Mouse (Mus musculus) cortical plate, adult 2 months (tissue): ENCODE data around the gene Snx3.

Experiments used
- CTCF ChIP-seq: fragments of 200-500 bp; IDR thresholded peaks from 2 replicates; pipeline ENCODE4 v1.5.1; 2011; ENCODE audit warnings: mild to moderate bottlenecking, control low read depth, low read length; ENCODE audit not compliant: insufficient read depth; ENCODE audit errors: extremely low read depth
- POLR2A ChIP-seq: fragments of 200-500 bp; IDR thresholded peaks from 2 replicates; pipeline ENCODE4 v1.6.1; 2011; ENCODE audit warnings: mild to moderate bottlenecking, low read length, control low read depth; ENCODE audit not compliant: insufficient read depth; ENCODE audit errors: extremely low read depth

DNA sequence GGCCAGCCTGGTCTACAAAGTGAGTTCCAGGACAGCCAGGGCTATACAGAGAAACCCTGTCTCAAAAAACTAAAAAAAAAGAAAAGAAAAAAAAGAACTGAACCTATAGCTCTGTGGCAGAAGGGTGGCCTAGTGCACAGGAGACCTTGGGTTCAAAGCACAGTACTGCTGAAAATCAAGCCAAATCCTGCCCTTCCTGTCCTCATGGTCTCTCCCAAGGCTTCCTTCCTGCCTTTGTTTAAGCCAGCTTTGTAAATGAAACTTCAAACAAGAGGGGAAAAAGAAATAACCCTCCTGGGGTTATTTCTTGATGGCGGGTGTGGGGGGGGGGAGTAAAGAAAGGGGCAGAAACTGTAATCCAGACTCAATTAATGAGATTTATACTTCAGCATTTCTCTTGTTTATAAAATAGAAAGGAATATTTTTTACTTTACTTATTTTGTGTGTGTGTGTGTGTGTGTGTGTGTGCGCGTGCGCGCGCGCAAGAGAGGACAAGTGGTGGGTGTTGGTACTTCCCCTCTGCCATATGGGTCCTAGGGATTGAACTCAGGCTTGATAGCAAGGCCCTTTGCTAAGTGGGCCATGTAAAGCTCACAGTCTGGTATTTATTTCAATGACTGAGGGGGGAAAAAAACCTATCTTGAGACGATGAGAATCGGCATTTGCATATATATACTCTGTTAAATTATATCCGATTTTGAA, 24.9 kb upstream of the Snx3 start:
- no peak for TF ChIP-seq POLR2A
- no peak for TF ChIP-seq CTCF
